ENCODE assay signal across 16 mouse cellular contexts in genomic region chr17:73831427-73831826, GRCm38 (mm10). TPM values are rescaled to one million over a fixed set of nuclear protein-coding genes. Genes with fewer than 3 reads are reported as not detected.
A peak's percentile ranks its signal among the peaks of the same experiment; 100 is the strongest.
DNase-seq lines count a peak whose midpoint lies in the region; ATAC-seq and TF ChIP-seq lines count a peak whose summit lies in the region.
"Had no signal": no experiment of that assay in that cellular context is flagged by ENCODE, and none has a peak within 500 bp of the region (broad histone marks: within the 10 kb centered on the region; RNA-seq: fewer than 3 reads in every experiment).

No protein-coding gene starts in this region.

- peak overlapping the region; percentile 91 for H3K27ac ChIP-seq in layer of hippocampus, adult 2 months
- H3K27ac ChIP-seq: gastrocnemius, adult 2 months; heart, embryonic 13.5 days; hindbrain, embryonic 15.5 days; midbrain, embryonic 12.5 days; neural tube, embryonic 12.5 days had no signal

- no peak for DNase-seq in frontal cortex, postnatal 25 days (ENCODE audit: low spot score in 2 of 2)
- DNase-seq in cerebellum, adult 18-20 months = peak; percentile 80 to 90
- DNase-seq in layer of hippocampus, adult 2 months (ENCODE audit: low spot score in 2 of 2) = peak; percentile 78 to 87
- peak; percentile 49 to 51 for DNase-seq in left cerebral cortex, postnatal 36 days (ENCODE audit: low spot score in 2 of 2)
- DNase-seq in embryo, embryonic 9.5 days (ENCODE audit: extremely low spot score) = no peak
- no peak for DNase-seq in thymus, postnatal 0 days (ENCODE audit: low spot score)
- no peak for DNase-seq in kidney, adult 8-10 months
- DNase-seq: adrenal gland, postnatal 25 days; gastrocnemius, adult 2 months; kidney, postnatal 4 days; lung, postnatal 10 days had no signal

- ATAC-seq in frontal cortex, adult (ENCODE audit: low TSS enrichment) = peak; percentile 55

- TF ChIP-seq CTCF in layer of hippocampus, adult 2 months (conservative IDR thresholded peaks at IDR 0.05) = no peak

- intact Hi-C loops in left cerebral cortex, postnatal 36 days (cut with DNase I) = no loop called here

- H3K4me3 ChIP-seq in layer of hippocampus, adult 2 months = no peak overlapping the region
- H3K4me3 ChIP-seq: gastrocnemius, adult 2 months; heart, embryonic 13.5 days; hindbrain, embryonic 15.5 days; midbrain, embryonic 12.5 days; neural tube, embryonic 12.5 days had no signal

RNA-seq across cellular contexts. Expression of gene Ehd3, which starts 27.5 kb away (rescaled TPM):
- total RNA-seq in layer of hippocampus, adult 2 months (2021) = 100 to 1,000 TPM; 147 to 150 TPM
- total RNA-seq in left cerebral cortex, postnatal 36 days (2021) = 10 to 100 TPM; 81.7 to 82.3 TPM
- 3.7 and 4.6 TPM in 2 replicates for polyA plus RNA-seq in thymus, postnatal 0 days (2015; fragmentation: Nextera tagmentation; extraction: Ambion mirVana)

Comparison
In these comparisons a context has a peak if more than half of its experiments do, and no peak if none do; other contexts are left out.
1. DNase-seq: peak in cerebellum, adult 18-20 months (2 of 2), layer of hippocampus, adult 2 months (2 of 2) and left cerebral cortex, postnatal 36 days (2 of 2); none in frontal cortex, postnatal 25 days (0 of 2), embryo, embryonic 9.5 days (single experiment), thymus, postnatal 0 days (single experiment) and kidney, adult 8-10 months (0 of 2).